Mouse (Mus musculus) heart, postnatal 14 days (tissue): ENCODE data around the gene BC016579. TPM values are rescaled to one million over a fixed set of nuclear protein-coding genes. Genes with fewer than 3 reads are reported as not detected.

Source experiments
- DNase-seq, 2 experiments: peaks; one replicate each; pipeline ENCODE4 v3.0.0; 2021 to 2022
- intact Hi-C: fragments of 180-260 bp; cut with DNase I; formaldehyde crosslinking; loops from one replicate; pipeline ENCODE4 v1.15.1; 2025
- long read RNA-seq, 2 experiments: library from polyadenylated mRNA; stranded (forward); transcript quantifications; one replicate each; pipeline ENCODE4 v2.0.0; 2021
- total RNA-seq, 2 experiments: library from RNA; stranded (reverse); gene quantifications; 2 replicates each; pipeline ENCODE4 v1.2.3; 2021

The BC016579 gene
- total RNA-seq, result not detected
- long read RNA-seq, experiment 1, result 0 reads
- long read RNA-seq, experiment 2, result 0 reads

DNA sequence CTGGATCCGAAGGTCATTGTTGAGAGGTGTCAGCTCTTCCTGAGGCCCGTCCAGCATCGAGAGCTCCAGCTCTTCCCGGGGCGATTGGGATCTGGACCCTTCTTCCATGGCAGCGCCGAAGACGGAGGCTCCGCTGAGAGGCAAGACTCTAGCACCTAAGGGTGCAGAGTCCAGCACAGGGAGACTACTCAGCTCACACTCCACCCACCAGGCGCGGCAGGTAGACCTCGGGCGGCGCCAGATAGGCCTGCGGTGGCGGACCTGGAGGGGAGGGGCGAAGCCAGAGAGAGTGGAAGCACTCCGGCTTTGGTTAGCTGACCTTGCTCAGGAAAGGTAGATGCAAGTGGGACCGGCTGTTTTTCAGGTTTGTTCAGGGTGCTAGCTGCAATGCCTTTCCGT, at the start of gene BC016579:
BC016579 (minus strand) TSS at position 135 of the 399 bp plus-strand sequence.
- DNase-seq, result no peak
- intact Hi-C loops, result no loop called here

- intact Hi-C loops, result no loop called here
Measured at GRCm38 (mm10) chr16:45699301-45699700, 45.4 kb upstream of the BC016579 start.

DNA sequence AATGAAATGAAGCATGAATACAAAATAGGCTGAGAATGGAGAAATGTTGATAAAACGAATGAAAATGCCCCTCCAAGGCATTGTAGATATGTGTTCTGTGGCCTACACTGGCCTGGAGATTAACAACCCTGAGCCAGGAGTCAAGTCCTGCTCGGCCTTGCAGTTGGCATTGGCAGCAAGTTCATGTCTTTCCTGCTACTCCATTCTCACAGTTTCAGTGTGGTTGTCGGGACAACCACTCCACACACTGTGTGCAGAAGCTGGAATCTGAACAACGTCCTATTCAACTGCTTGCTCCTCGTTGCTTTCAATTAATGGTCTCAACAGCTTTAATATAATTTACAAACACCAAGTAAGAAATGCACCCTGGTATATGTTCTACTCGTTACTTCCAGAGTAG, 44.1 kb upstream of the BC016579 start:
- intact Hi-C loops, result no loop called here
- DNase-seq, result no peak

More at GRCm38 (mm10) chr16:45699301-45699700, 45.4 kb upstream of the BC016579 start:
- DNase-seq, result no peak

GRCm38 (mm10) chr16:45695445-45696160, 41.7 kb upstream of the BC016579 start:
- intact Hi-C loops, result no loop called here
- no peak for DNase-seq

GRCm38 (mm10) chr16:45693558-45693957, 39.7 kb upstream of the BC016579 start, which contains the start of gene Tmprss7:
TSS of gene Tmprss7 (minus strand) at chr16:45693658.
- intact Hi-C loops, result no loop called here

GRCm38 (mm10) chr16:45692851-45693250, 39.0 kb upstream of the BC016579 start:
- no peak for DNase-seq
- intact Hi-C loops, result no loop called here

More at GRCm38 (mm10) chr16:45693558-45693957, 39.7 kb upstream of the BC016579 start, which contains the start of gene Tmprss7:
- no peak for DNase-seq

DNA sequence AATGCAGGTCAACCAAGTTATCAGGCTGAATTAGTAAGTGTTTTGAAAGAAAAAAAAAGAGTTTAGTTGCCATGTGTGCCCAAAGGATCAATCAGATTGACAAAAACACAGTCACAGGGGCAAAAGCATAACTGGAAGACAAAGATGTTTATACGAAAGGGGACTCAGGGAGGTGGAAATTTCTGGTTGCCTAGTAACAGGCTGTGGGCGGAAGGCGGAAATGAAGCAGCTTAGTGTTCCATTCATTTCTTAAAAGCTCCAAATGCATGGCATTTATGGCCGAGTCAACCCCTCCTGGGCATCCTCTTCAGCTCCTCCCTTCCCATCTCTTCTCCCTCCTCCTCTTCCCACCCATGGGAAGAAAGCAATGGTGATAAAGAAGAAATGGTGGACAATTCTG, 36.3 kb upstream of the BC016579 start:
- no peak for DNase-seq
- intact Hi-C loops, result no loop called here

DNA sequence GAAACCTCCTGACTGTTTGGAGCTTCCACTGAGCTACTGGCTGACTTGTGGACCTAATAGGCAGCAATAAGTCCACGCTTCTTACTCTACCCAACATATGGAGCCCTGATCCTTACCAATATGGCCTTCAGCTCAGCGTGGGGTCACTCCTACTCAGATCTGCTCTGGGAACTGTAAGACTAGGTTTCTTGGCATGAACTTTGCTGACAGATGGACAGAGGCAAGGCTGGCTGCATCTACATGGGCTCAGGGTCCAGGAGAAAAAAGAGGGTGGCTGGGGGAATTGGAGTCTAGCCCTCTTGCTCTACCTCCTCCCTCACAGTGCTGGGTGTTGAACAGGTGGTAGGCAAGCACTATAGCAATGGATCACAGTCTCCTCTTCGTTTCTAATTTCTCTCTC, 33.0 kb upstream of the BC016579 start:
- DNase-seq, result no peak
- intact Hi-C loops, result no loop called here

GRCm38 (mm10) chr16:45685295-45685694, 31.4 kb upstream of the BC016579 start:
- intact Hi-C loops, result loop anchor here (1.0 to 2.0 kb wide), 2 partner anchors 282 to 337 kb away; no protein-coding TSS in a partner anchor
- no peak for DNase-seq

DNA sequence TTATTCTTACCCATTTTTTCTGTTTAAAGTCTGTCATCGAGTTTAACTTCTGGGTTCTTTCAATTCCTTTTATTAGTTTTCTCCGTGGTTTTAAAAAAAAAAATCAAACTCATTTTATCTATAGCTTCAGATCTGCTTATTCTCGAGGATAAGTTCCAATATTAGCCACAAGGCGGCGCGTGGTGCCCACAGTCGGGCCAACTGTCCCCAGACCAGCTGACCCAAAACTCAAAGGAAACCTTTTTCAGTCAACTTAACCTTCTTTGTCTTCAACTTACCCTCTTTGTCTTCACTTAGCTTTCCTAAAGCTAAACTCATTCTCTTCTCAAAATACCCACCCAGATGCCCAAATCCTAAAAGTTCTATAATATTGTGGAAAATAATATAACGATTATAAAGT, 30.9 kb upstream of the BC016579 start:
- intact Hi-C loops, result loop anchor here (1.0 to 2.0 kb wide), 2 partner anchors 282 to 337 kb away; no protein-coding TSS in a partner anchor
- DNase-seq, result peak; percentile 69 to 82

- intact Hi-C loops, result no loop called here
- DNase-seq, result no peak
Measured at GRCm38 (mm10) chr16:45676462-45676861, 22.6 kb upstream of the BC016579 start.

DNA sequence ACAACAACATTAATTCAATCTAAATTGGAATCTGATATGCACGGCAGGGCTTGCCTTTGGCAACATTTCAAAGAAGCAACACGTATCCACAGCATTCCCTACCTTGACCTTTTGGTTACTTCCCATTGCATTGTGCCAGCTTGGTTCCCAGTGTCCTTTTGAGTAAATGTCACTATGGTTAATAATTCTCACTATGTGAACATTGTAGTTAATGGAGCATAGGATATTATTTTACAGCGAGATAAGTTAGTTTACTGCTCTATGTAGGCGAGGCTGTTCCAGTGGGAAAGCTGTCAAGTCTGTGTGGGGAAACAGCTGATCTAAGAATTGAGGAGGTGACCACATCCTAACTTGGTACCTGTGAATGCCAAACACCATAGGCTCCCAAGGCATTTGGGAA, 16.1 kb upstream of the BC016579 start:
- intact Hi-C loops, result no loop called here
- no peak for DNase-seq

DNA sequence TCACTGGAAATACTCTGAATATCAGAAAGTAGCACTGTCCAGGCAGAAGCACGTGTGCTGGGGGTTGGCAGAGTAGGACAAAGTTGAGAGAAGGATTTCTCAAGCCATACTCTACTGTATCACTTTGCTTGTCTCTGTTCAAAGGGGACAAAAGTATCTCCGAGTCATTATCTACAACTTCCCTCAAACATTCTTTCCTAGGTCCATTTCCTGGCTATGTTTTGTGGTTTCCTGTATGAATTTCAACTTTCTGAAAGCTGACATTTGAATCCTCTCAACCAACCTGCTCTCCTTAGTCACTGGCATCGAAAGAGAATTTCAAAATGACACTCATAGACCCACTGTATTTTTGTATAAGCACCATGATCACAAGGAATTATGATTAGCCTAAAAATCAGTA, 14.3 kb upstream of the BC016579 start:
- intact Hi-C loops, result no loop called here
- no peak for DNase-seq

DNA sequence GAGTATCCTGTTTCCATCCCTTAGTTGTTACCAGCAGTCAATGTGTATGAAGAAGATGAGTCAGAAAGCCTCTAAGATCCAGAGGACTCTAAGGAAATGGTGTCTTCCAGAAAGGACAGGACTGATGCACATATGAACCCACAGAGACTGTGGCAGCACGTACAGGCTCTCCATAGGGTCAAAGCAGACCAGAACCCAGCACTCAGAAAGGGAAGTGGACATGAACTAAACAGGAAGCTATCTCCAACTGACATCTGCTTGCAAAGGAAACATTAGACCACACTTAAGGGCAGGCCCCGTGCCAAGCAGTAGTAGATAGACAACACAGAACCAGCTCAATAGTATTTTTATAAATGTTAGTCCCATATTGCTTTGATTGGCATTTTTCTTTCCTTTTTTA, 12.3 kb upstream of the BC016579 start:
- intact Hi-C loops, result no loop called here
- no peak for DNase-seq

DNA sequence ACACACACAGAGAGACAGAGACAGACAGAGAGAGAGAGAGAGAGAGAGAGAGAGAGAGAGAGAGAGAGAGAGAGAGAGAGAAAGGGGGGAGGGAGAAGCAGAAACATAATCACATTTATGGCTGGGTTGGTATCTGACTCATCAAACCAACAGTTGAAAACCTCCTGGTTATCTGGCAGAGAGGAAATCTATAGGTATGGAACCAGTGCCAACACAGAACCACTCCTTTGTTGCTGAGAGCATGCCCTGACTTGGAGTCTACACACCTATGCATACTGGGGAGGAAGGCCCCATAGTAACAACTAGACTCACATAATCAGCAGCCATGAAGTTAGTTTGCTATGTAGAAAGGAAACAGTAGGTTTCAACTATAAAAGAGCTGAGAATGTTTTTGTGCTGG, 8.5 kb upstream of the BC016579 start:
- DNase-seq, result no peak
- intact Hi-C loops, result no loop called here

GRCm38 (mm10) chr16:45659596-45659995, 5.7 kb upstream of the BC016579 start:
- no peak for DNase-seq
- intact Hi-C loops, result no loop called here

DNA sequence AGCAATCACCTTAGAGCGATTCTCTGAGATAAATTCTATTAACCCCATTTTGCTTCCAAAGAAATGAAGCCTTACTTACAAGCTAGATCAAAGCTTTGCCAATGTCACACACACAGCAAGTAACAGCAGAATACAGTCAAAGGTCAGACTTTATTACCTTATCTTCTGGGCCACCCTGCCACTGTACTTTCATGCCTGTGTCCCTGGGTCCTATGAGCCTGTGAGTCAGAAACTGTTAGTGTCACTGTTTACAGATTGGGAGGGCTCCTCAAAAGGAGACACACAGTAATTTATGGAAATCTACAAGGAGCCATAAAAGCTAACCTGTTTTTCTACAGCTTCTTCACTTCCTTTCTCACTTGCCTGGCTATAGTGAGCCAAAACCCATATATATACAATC, 4.4 kb upstream of the BC016579 start:
- DNase-seq, result no peak
- intact Hi-C loops, result no loop called here

DNA sequence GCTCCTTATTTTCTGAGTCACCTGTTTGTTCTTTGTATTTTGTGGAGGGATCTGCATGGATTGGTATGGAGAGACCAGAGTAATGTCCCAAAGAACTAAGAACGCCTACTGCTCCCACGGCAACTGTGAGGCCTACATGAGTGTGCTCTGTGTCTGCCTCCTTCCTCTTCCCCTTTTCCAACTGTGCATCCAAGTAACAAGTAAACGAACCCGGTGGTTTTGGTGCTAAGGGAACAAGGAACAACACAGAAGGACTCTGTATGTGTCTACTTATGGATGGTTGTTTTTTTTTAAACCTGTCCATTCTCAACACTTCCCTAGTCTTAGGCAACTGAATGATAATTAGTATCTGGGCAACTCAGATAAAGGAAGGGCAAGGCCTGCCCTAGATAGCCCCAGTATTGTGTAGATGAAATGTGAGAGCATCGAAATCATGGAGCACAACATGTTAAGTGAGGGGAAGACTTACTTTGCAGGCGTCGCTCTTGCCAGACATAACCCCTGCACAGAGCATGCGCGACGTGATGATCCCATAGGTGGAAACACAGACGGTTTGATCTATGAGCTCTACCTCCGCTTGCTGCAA, 3.8 kb upstream of the BC016579 start:
- intact Hi-C loops, result no loop called here
- no peak for DNase-seq

DNA sequence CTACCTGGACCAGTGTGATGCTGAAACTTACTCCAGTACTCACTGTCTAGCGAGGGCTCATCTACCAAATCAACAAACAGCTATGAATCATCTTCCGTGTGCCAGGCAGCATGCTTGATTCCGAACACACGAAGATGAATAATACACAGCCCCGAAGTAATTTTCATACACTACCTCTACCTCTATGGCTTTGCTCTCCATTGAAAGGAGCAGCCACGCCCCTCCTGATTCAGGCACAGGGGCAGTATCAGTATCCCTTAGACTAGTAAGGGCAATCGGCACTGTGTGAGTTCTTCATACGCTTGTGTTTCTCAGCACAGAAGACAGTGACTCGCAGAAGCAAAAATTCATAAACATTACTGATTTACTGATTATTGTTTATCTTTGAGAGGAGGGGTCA, 597 bp upstream of the BC016579 start:
- no peak for DNase-seq
- intact Hi-C loops, result no loop called here

GRCm38 (mm10) chr16:45653009-45653933, 597 bp downstream of the BC016579 start:
- intact Hi-C loops, result no loop called here
- no peak for DNase-seq

- no peak for DNase-seq
- intact Hi-C loops, result no loop called here
Measured at GRCm38 (mm10) chr16:45651497-45651896, 2.4 kb downstream of the BC016579 start.
